Mouse (Mus musculus): Measurements from ENCODE around the gene Zfp940.
"Not testable (repeated sequence)": the region's sequence is repeated elsewhere in the genome, so short reads cannot be mapped to it uniquely, and the experiment has no call there.

Gene Zfp940

GRCm38 (mm10) chr7:29853219-29853842 lies at the start of gene Zfp940:
Gene Zfp940 (minus strand): TSS chr7:29853669.
- DNase-seq: peak; percentile 82 to 84

DNA sequence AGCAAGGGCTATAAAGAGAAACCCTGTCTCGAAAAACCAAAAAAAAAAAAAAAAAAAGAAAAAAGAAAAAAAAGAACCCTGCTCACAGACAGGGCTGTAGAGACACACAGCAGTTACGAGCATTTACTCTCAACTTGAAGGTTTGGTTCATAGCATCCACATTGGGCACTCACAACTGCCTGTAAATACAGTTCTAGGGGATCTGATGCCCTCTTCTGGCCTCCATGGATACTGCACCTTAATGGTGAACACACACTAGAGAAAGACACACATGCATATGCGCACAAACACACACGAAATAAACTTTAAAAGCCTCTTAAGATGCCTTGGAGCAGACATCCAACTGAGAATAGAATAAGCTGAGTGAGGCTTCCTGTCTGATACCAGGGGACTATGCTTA lies 44.9 kb upstream of the Zfp940 start:
- DNase-seq: no peak

DNA sequence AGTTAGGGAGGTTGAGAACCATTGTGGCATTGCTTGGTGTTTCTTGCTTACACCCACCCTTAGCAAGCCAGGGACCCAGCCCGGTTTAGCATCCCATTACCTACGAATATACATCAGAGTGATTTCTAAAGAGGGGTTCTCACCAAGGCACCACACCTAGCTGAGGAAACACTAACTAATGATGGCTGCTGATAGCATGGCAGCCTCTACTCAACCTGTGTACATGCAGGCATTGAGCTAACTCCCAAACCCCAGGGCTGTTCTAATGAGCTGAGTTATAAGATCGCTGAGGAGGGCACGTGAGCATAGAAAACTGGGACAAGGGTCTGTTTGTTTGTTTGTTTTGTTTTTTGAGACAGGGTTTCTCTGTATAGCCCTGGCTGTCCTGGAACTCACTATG lies 39.3 kb upstream of the Zfp940 start:
- no peak for DNase-seq

DNA sequence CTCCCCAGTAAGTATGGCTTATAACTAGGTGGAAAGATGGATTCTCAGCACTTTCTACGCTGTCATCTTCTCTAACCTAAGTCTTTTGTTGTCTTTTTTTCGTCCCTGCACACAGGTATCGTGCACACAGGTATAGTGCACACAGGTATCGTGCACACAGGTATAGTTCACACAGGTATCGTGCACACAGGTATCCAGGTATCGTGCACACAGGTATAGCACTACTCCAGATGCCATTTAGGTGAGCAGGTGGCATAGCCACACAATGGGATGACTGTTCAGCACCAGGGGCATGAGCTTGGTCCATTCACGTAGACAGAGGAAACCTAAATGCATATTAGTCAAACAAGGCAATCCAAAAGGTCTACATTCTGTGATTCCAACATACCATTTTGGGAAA lies 37.0 kb upstream of the Zfp940 start:
- DNase-seq: no peak

GRCm38 (mm10) chr7:29880916-29881315 lies 27.4 kb upstream of the Zfp940 start:
- DNase-seq: no peak

- no peak for DNase-seq
These were observed 26.6 kb upstream of the Zfp940 start for GRCm38 (mm10) chr7:29880056-29880455.

GRCm38 (mm10) chr7:29877561-29877960 lies 24.1 kb upstream of the Zfp940 start:
- DNase-seq: not testable (repeated sequence)

DNA sequence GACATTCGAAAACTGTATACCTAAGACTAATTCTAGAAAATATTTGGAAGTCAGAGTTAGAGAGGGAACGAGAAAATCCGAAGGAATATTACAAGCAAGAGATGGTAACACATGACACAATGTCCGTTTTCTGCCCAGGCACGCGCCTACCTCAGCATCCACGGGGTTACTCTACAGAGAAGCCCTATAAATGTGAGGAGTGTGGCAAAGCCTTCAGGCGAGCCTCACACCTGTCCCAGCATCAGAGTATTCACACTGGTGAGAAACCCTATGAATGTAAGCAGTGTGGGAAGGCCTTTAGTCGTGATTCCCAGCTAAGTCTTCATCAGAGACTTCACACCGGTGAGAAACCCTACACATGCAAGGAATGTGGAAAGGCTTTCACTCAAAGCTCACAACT lies 20.8 kb upstream of the Zfp940 start:
- DNase-seq: no peak

DNA sequence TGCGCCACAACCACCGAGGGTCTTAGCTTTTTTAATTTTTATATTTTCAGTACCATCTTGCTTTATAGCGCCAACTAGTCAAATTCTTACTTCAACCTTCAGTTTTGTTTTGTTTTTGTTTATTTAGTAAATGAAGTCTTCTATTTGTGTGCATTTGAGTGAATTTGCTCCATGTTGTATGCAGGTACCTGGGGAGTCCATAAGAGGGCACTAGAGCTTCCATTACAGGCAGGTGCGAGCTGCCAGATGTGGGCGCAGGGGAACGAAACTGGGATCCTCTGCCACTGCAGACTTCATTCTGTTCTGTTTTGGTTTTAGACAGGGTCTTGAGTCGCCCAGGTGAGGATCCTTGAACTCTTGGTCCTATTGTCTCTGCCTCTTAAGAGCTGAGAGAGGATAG lies 8.2 kb upstream of the Zfp940 start:
- no peak for DNase-seq

DNA sequence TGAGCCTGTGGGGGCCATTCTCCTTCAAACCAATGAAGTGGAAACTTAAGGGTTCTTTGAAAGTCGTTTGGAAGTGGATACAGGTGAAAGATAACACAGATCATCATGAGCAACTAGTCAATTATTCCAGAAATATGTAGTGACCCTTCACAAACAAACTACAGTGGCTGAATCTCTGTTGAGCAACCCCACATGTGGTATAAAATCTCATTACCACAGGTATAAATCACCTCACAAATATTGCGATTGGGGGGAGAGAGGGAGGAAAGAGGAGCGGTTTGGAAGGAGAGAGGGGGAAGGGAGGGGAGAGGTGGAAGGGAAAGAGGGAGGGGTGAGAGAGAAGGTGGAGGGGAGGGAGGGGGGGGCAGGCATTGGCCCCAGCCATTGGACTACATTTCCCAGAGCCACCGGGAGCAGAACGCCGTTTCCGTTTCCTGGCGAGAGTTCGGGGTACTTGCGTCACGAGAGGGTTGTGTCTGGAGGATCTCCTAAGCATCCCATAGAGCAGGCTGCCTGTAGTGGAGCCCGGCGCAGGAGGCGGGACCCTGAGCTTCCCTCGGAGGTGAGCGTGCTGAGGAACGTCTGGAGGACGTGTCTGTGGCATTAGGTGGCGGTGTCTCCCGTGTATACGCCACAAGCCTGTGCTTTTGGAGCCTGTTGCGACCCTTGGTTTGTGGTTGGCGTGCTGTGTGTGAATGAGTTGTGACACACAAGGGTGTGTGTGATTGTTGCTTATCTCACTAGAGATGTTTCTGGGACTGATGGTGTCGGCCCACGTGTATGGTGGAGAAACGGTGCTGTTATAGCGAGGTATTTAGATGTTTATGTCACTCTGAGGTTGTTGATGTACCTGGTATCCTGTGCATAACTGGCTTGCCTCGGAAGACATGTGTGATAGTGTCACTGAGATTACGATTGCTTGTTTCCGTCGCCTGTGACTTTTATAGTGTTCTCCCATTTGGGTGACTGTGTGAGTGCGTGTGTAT lies 6.4 kb upstream of the Zfp940 start, which contains the start of gene Zfp420:
TSS of gene Zfp420 (plus strand) at position 448 of the 986 bp plus-strand sequence.
- peak; percentile 80 to 90 for DNase-seq

DNA sequence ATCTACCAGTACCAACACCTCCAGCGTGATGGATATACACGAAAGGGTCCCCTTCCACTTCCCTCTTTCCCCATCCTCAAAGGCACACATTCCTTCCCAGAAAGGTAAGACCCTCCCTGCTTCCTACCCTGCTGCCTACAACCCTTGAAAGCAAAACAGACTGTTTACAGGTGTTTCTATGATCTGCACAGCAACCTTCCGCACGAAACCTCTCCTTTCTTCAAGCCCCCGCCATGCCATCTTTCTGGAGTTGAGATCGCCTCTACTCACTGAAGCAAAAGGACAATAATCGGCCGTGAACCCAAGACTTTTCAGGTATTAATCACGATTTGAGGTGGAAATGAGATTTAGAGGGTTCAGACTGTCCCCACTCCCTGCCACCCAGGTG lies 644 bp downstream of the Zfp940 start:
- no peak for DNase-seq

- no peak for DNase-seq
These were observed 8.9 kb downstream of the Zfp940 start for GRCm38 (mm10) chr7:29844616-29845015.

DNA sequence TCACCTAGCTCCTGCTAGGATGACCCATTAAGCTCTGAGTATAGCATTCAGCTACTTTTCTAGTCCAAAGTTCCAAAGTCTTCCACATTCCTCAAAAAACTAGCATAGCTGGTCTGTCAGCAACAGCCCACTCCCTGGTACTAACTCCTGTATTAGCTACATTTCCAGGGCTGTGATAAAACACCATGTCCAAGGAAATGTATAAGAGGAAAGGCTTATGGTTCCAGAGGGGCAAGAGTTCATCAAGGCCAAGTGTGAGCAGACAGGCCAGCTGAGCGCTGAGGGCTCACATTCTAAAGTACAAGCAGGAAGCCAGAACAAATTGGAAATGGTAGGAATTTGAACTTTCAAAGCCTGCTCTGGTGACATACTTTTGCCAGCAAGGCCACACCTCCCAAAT lies 11.4 kb downstream of the Zfp940 start:
- no peak for DNase-seq

DNA sequence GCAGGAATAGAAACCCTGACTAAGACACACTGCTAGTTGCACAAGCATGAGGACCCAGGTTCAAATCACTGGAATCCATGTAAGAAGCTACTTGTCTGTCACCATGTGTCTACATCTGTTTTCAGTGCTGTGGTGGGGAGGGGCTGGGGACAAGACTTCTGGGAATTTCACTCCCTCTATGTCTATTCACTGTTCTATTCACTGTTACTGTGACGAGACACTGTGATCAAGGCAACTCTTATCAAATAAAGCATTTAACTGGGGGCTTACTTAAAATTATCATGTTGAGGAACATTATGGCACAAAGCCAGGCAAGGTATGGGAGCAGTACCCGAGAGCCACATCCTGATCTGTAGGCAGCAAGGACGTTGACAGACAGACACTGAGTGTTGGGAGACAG lies 14.2 kb downstream of the Zfp940 start:
- DNase-seq: no peak

- no peak for DNase-seq
These were observed 16.7 kb downstream of the Zfp940 start for GRCm38 (mm10) chr7:29836816-29837215.

DNA sequence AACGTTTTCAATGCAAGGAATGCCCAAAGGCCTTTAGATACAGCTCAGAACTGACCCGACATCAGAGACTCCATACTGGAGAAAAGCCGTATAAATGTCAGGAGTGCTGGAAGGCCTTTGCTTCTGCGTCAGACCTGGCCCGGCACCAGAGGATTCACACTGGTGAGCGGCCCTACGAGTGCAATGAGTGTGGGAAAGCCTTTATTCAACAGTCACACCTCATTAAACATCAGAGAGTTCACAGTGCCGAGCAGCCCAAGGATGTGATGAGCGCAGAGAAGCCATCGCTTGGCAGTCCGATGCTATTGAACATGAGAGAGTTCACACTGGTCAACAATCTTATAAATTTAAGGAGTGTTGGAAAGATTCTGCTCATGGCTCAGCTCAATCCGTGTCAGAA lies 23.7 kb downstream of the Zfp940 start:
- no peak for DNase-seq

DNA sequence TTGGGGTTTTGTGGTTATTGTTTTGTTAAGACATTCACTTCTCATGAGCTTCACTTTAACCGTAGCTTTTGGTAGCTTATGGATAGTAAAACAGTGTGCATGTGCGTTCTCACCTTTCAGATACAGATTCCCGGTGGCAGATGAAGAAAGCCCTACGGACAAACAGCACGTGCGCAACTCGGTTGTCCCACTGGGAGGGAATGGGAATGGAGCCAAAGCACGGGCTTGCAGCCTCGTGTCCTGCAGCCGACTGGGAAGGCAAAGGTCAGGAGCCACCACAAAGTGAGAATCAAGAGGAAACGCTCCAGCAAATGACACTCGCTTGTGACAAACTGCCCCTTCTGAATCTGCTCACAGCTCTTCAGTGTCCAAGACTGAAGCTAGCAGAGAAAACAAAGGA lies 25.5 kb downstream of the Zfp940 start:
- no peak for DNase-seq

- peak; percentile 64 to 67 for DNase-seq
These were observed 34.7 kb downstream of the Zfp940 start for GRCm38 (mm10) chr7:29818619-29819254.

DNA sequence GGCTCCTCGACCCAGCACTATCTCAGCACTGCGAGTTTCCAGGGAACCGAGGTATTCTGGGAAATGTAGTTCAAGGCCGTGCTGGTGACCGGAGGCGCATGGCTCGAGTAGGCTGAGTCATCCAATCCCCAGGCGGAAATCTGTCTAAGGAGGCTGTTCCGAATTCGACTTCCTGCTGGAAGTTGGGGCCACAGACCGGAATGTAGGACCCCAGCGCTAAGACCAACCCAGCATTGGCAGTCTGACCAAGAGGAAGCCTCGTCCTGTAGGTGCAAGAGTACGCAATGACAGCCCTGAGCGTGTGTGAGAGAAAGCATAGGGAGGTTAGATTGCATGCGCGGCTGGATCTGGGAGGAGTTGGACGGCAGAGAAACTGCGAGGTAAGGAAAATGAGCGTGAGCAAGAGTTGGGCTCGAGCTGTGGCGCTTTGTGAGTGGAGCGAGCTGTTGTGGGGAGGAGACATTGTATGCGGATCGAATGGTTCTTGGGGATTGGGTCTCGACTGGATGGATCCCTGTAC lies 37.5 kb downstream of the Zfp940 start, which contains the start of gene Zfp790:
TSS of gene Zfp790 (plus strand) at position 205 of the 520 bp plus-strand sequence.
- DNase-seq: peak; percentile 76 to 84

DNA sequence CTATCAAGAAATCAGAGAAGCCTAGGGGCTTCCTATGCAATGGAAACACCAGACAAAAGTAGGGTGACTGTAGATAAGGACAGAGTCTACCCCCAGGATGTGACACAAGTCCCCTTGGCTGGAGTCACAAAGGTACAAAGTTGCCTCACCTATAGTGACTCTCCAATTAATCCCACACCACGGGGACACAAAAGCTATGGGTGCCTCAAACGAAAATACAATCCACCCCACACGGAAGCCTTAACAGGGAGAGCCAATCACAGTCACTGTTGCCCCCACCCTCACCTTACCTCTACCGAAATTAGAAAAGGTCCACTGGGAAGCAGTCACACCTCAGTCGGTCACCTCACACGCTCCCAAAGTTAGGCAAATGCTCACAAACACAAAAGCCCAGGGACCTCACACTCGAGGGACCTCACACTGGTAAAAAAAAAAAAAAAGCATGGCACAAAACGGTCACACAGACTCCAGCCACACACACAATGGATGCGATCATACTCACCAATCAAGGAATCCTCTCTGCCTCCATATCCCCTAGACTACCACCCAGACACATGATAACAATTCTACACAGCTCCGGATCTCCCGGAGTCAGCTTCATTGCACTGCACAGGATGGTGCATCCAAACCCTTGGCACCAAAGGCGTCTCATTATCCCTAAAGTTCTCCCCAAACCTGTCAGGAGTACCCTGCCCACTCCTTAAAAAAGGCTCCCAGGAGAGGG lies 38.2 kb downstream of the Zfp940 start:
- DNase-seq: no peak

GRCm38 (mm10) chr7:29814381-29814780 lies 39.1 kb downstream of the Zfp940 start:
- DNase-seq: no peak

DNA sequence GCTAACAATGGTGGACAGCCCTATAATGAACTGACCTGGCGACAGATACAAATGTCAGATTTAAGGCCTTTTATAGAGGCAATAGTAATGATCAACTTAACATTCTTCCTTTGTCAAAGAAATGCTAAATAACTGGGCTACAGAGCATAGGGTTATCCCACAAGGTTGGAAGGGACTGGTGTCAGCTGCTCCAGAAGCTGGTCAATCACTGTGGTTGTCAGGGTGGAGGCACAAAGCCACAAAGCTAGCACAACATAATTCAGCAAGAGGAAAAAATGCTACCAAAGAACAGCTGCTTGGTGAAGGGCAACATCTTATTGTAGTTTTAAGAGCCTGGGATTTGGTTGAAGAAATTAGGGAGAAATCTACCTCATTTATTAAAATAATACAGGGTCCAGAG lies 41.2 kb downstream of the Zfp940 start:
- DNase-seq: no peak

GRCm38 (mm10) chr7:29807046-29807445 lies 46.4 kb downstream of the Zfp940 start:
- no peak for DNase-seq

Data from thymus, postnatal 36 days (tissue).